Mouse (Mus musculus): ENCODE results near the gene Ptprh.

Gene Ptprh

GRCm38 (mm10) chr7:4523205-4524130, 80.4 kb downstream of the Ptprh start:
- DNase-seq (ENCODE audit: low spot score in 2 of 2), result no peak

GRCm38 (mm10) chr7:4522292-4522691, 81.5 kb downstream of the Ptprh start:
- DNase-seq (ENCODE audit: low spot score in 2 of 2), result no peak

GRCm38 (mm10) chr7:4521231-4522003, 82.4 kb downstream of the Ptprh start:
- DNase-seq (ENCODE audit: low spot score in 2 of 2), result no peak

DNA sequence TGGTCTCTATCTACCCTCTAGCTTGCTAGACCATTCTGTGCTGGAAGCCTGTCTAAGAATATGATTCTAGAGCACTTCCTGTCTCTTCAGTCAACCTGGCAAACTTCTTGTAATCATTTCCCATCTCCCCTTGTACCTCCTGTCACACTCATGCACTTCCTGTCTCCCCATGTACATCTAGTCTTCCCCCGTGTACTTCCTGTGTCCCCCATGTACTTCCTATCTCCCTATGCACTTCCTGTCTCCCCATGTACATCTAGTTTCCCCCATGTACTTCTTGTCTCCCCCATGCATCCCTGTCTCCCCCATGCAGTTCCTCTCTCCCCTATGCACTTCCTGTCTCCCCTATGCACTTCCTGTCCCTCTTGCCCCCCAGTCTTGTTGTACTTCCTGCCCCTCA, 85.4 kb downstream of the Ptprh start:
- no peak for DNase-seq (ENCODE audit: low spot score in 2 of 2)

DNA sequence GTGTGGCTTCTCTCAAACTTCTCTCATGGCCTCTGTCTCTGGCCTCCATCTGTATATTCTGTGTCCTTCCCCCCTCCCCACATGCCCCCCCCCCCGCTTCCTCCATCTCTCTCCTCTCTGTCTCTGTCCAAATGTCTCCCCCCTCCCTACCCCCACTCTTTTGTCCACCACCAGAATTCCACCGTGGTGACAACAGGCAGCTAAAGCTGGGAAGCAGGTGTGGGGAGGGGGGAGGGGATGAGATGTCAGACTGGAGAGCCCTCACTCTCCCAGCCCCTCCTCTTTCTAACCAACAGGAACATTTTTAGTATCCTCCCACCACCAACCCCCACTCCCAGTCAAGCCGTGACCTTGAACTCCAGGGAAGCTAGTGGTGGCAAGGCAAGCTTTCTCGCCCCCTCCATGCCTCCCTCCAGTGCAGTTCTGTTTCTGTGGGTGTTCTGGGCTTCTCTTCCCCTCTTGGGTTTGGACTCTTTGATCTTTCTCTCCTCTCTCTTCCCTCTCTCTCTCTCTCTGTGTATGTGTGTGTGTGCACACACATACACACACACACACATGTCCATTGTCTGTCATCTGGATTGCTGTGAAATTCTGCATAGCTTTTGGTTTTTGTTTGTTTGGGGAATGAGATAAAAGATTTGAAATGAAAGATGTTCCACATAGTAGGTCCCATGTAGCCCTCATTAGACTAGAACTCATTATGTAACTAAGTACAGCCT, 87.3 kb downstream of the Ptprh start, which contains the start of gene Tnnt1:
Tnnt1 (minus strand) TSS at position 51 of the 719 bp plus-strand sequence.
- DNase-seq (ENCODE audit: low spot score in 2 of 2), result no peak

DNA sequence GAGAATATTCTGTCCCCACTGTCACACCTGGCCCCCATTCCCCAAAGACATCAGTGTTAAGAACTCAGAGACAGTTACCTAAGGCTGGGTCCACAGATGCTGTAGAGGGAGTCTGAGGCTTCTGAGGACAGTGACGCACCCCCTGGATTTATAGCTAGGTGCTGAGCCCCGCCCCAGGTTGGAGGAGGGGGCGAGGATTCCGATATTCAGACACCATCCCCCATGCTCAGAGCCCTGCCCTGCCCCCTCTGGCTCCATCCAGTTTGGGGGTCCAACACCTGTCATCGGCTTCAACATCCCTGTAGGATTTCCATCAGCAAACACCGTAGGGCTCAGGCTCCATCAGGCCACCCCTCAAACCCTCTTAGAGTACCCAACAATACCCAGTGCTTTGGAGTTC, 88.0 kb downstream of the Ptprh start:
- DNase-seq (ENCODE audit: low spot score in 2 of 2), result no peak

GRCm38 (mm10) chr7:4513829-4514712, 89.8 kb downstream of the Ptprh start:
- no peak for DNase-seq (ENCODE audit: low spot score in 2 of 2)

DNA sequence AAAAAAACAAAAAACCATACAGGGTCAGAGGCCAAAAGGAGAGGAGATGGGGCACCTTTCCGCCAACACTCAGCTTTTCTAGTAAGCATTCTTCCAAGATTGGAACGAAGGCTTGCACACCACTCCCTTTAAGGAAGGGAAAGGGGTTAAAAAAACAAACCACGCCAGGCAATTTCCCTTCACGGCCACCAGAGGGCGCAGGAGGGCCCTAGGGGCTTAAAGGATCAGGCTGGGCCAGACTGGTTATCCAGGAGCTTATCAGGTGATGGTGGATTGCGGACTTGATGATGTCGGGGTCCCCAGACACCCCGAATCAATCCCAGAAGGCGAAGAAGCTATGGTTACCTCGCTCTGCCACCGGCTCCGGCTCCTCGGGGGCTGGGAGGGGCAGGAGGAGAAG, 90.6 kb downstream of the Ptprh start:
- DNase-seq (ENCODE audit: low spot score in 2 of 2), result no peak

DNA sequence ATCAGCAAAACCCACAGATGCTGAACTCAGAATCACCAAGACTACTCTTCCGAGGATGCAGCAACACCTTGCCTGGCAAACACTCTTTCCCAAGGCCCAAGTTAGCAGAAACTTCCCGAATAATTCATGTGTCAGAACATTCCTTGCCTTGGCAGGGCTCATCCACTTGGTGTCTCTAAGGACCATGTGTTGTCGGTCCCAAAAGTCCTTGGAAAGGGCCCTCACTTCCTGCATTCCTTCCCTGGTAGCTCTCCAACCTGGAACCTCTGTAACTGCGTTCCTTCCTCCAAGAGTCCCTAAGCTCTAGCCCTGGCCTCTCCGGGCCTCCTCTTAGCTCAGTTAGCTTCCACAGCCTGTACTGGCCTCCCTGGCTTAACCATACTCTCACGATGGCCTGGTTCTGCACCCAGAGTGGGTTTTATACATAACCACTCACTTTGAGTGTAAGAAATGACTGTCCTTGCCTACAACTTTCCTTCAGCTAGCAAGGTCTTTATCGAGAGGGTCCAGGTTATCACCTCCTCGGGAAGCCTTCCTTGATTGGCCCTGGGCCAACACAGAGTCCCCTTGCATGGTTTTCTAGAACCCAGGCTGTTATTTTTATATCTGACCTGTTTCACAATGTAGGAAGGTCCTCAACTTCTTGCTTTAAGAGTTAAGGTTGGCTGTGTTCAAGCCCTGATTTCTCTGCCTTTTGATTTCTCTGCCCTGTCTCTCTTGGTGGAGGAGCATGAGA, 92.2 kb downstream of the Ptprh start:
- no peak for DNase-seq (ENCODE audit: low spot score in 2 of 2)

DNA sequence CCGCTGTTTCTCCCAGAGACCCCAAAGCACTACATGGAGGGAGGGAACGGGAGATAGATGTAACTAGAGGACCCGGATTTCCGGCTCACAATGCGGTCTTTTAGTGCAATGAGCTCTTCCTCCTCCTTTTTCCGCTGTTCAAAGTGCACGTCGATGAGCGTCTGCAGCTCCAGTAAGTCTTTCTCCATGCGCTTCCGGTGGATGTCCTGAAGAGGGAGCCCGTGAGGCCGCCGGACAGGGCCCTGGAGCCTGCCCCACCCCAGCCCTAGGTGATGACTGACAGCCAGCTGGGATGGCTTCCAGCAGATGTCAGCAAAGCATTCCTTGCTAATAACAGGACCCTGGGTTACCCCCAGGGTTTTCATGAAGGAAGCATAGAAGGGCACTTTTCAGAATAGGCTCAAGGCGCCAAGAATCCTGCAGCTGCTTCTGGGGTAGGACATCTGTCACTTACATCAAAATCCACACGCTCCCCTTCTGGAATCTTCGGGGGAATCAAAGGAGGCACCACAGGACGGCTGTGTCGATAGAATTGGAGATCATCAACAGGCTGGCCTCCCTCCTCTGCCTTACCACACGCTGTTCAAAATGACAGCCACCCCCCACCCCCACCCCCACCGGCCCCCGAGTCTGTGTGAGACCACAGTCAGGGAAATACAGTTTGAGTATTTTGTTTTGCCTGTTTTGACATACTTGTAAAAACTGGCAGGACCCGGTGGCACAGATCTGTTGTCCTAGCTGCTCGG, 93.8 kb downstream of the Ptprh start:
- peak; percentile 46 to 67 for DNase-seq (ENCODE audit: low spot score in 2 of 2)

- DNase-seq (ENCODE audit: low spot score in 2 of 2), result no peak
These were observed 95.1 kb downstream of the Ptprh start for GRCm38 (mm10) chr7:4508739-4509116.

DNA sequence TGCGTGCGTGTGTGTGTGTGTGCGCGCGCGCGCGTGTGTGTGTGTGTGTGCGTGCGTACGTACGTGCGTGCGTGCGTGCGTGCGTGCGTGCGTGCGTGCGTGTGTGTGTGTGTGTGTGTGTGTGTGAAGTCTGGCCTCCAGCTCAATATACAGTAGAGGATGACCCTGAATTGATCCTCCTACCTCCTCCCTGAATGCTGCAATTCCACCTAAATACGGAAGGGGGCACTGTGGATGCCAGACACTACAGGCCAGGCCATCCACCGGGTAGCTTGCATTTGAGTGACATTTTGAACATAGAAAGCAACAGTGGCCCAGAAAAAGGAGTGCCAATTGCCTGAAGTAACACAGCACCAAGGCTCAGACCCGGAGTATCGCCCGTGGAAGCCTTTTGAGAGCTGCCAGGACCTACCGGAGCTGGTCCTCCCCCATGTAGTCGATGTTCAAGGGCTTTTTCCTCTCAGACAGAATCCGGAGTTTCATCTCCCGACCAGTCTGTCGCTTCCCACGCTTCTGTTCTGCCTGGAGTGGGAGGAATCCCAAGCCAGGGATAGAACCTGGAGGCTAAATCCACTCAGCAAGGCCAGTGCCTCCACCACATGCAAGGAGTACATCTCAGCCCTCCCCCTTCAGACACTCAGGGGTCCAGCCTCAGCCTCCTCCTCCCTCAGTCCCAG, 95.6 kb downstream of the Ptprh start:
- no peak for DNase-seq (ENCODE audit: low spot score in 2 of 2)

GRCm38 (mm10) chr7:4507220-4507619, 96.6 kb downstream of the Ptprh start:
- no peak for DNase-seq (ENCODE audit: low spot score in 2 of 2)

GRCm38 (mm10) chr7:4504646-4505435, 99.0 kb downstream of the Ptprh start:
- no peak for DNase-seq (ENCODE audit: low spot score in 2 of 2)

GRCm38 (mm10) chr7:4503858-4504257, 100.0 kb downstream of the Ptprh start:
- DNase-seq (ENCODE audit: low spot score in 2 of 2), result no peak

GRCm38 (mm10) chr7:4503100-4503499, 100.7 kb downstream of the Ptprh start:
- DNase-seq (ENCODE audit: low spot score in 2 of 2), result no peak

- peak; percentile 26 to 30 for DNase-seq (ENCODE audit: low spot score in 2 of 2)
These were observed 101.3 kb downstream of the Ptprh start for GRCm38 (mm10) chr7:4502421-4503090.
